Mouse (Mus musculus) heart, adult 2 months (tissue): ENCODE measurements around the gene Aes. TPM values are rescaled to one million over a fixed set of nuclear protein-coding genes. Genes with fewer than 3 reads are reported as not detected.

Source experiments
- DNase-seq, 2 experiments: peaks; one replicate each; pipeline ENCODE4 v3.0.0; 2021
- H3K27ac ChIP-seq: fragments of 200-600 bp; 2 replicates; pipeline ENCODE4 v1.8.1; 2022
- H3K27me3 ChIP-seq: fragments of 200-500 bp; 2 replicates; pipeline ENCODE4 v1.6.1; 2012; ENCODE audit warnings: mild to moderate bottlenecking, low read length, inconsistent platforms, mixed read lengths; ENCODE audit not compliant: control insufficient read depth, insufficient read depth
- H3K36me3 ChIP-seq: fragments of 200-500 bp; 2 replicates; pipeline ENCODE4 v1.6.1; 2012; ENCODE audit warnings: low read length, inconsistent platforms; ENCODE audit not compliant: control insufficient read depth, insufficient read depth
- H3K4me1 ChIP-seq: fragments of 200-500 bp; 2 replicates; pipeline ENCODE4 v1.6.1; 2011; ENCODE audit warnings: low read length; ENCODE audit not compliant: control insufficient read depth, insufficient read depth
- H3K4me3 ChIP-seq: fragments of 200-600 bp; 2 replicates; pipeline ENCODE4 v1.8.1; 2022
- H3K79me2 ChIP-seq: fragments of 200-500 bp; replicated peaks from 2 replicates; pipeline ENCODE4 v1.6.1; 2012; ENCODE audit warnings: mild to moderate bottlenecking, inconsistent platforms, low read length, moderate library complexity, mixed read lengths; ENCODE audit not compliant: control insufficient read depth, insufficient read depth
- H3K9ac ChIP-seq: fragments of 200-500 bp; 2 replicates; pipeline ENCODE4 v1.6.1; 2012; ENCODE audit warnings: low read depth, mild to moderate bottlenecking, control low read depth, inconsistent platforms, low read length, mixed read lengths
- CTCF ChIP-seq: fragments of 200-600 bp; IDR thresholded peaks from 2 replicates; pipeline ENCODE4 v1.8.1; 2022; ENCODE audit warnings: antibody characterized with exemption, mild to moderate bottlenecking, moderate library complexity
- EP300 ChIP-seq: fragments of 200-500 bp; IDR thresholded peaks from 2 replicates; pipeline ENCODE4 v1.6.1; 2011; ENCODE audit warnings: low read depth, low read length, control low read depth; ENCODE audit not compliant: insufficient read depth
- POLR2A ChIP-seq: fragments of 200-500 bp; IDR thresholded peaks from 2 replicates; pipeline ENCODE4 v1.6.1; 2011; ENCODE audit warnings: mild to moderate bottlenecking, low read depth, low read length, control low read depth; ENCODE audit not compliant: insufficient read depth
- WGBS: fragments of 180-500 bp; shearing (Covaris S2); methylation state at CpG from one replicate; pipeline ENCODE4 v1.1.7; 2018; 5-methylcytosine and 5-hydroxymethylcytosine counted together
- intact Hi-C: fragments of 180-260 bp; cut with DNase I; formaldehyde crosslinking; loops from one replicate; pipeline ENCODE4 v1.15.1; 2025
- polyA plus RNA-seq: library from polyadenylated mRNA; depleted of rRNA; stranded (reverse); fragments of >200 nt; gene quantifications from 2 replicates; pipeline ENCODE4 v1.2.3, GENCODE M21; 2012
- total RNA-seq, 2 experiments: library from RNA; stranded (reverse); gene quantifications; 2 replicates each; pipeline ENCODE4 v1.2.3; 2021

Gene Aes
- total and polyA plus RNA-seq, 3 experiments, result 982 to 3,063 (median 1,113) TPM

GRCm38 (mm10) chr10:81598871-81599270 lies 39.6 kb downstream of the Aes start:
- Histone ChIP-seq H3K27ac (no peak overlapping the region), H3K27me3 (no peaks in the 10 kb centered on the region), H3K79me2 (no peaks in the 10 kb centered on the region), H3K4me1 (peaks cover 10% of the 10 kb centered on the region), H3K9ac (no peak overlapping the region), H3K36me3 (no peaks in the 10 kb centered on the region), H3K4me3 (no peak overlapping the region)
- WGBS, result 55% methylated on average over 6 of the region's 6 CpGs
- DNase-seq, result no peak
- TF ChIP-seq CTCF (no peak), POLR2A (no peak), EP300 (no peak)
- intact Hi-C loops, result loop anchor here (2.0 kb wide), 1 partner anchor 24 kb away; the partner anchor contains the start of gene Tle2

- Histone ChIP-seq H3K4me1 (peaks cover 10% of the 10 kb centered on the region), H3K27ac (no peak overlapping the region), H3K79me2 (no peaks in the 10 kb centered on the region), H3K4me3 (no peak overlapping the region), H3K27me3 (no peaks in the 10 kb centered on the region), H3K36me3 (no peaks in the 10 kb centered on the region), H3K9ac (no peak overlapping the region)
- no peak for DNase-seq
- 84% methylated on average over 5 of the region's 5 CpGs for WGBS
- intact Hi-C loops, result loop anchor here (2.0 kb wide), 1 partner anchor 25 kb away; the partner anchor contains the start of gene Tle2
- TF ChIP-seq POLR2A (no peak), CTCF (no peak), EP300 (no peak)
Measured at GRCm38 (mm10) chr10:81599630-81600029, 40.3 kb downstream of the Aes start.

GRCm38 (mm10) chr10:81600096-81600495 lies 40.8 kb downstream of the Aes start:
- peak overlapping the region; percentile 55; the same call in 1 of the 2 replicates for H3K27ac ChIP-seq

GRCm38 (mm10) chr10:81600738-81601203 lies 41.5 kb downstream of the Aes start, which contains the start of gene Tle6:
Tle6 (minus strand) TSS chr10:81601073.
- H3K79me2 ChIP-seq, result no peaks in the 10 kb centered on the region
- H3K27ac ChIP-seq, result peak within 1 kb of the TSS; percentile 55
- intact Hi-C loops, result no loop called here
- 1% methylated on average over 28 of the region's 28 CpGs for WGBS
- peak; percentile 93 to 94 for DNase-seq
- peak within 1 kb of the TSS; percentile 7 for H3K9ac ChIP-seq
- H3K36me3 ChIP-seq, result no peaks in the 10 kb centered on the region
- no peaks in the 10 kb centered on the region for H3K27me3 ChIP-seq
- H3K4me1 ChIP-seq, result peaks cover 13% of the 10 kb centered on the region
- peak within 1 kb of the TSS; percentile 42 for H3K4me3 ChIP-seq
- TF ChIP-seq POLR2A, result 0 out of 2 replicates have a peak, but pooled peaks have one; percentile 24
- no peak for TF ChIP-seq CTCF
- no peak for TF ChIP-seq EP300

More at GRCm38 (mm10) chr10:81600096-81600495, 40.8 kb downstream of the Aes start:
- Histone ChIP-seq H3K9ac (no peak overlapping the region), H3K4me1 (peaks cover 13% of the 10 kb centered on the region), H3K79me2 (no peaks in the 10 kb centered on the region), H3K4me3 (no peak overlapping the region), H3K27me3 (no peaks in the 10 kb centered on the region), H3K36me3 (no peaks in the 10 kb centered on the region)
- no peak for TF ChIP-seq EP300
- no peak for TF ChIP-seq CTCF
- no peak for TF ChIP-seq POLR2A
- no peak for DNase-seq
- intact Hi-C loops, result no loop called here
- WGBS, result 53% methylated on average over 10 of the region's 10 CpGs

- no peaks in the 10 kb centered on the region for H3K27me3 ChIP-seq
- intact Hi-C loops, result no loop called here
- H3K36me3 ChIP-seq, result no peaks in the 10 kb centered on the region
- DNase-seq, result no peak
- WGBS, result 43% methylated on average over 7 of the region's 7 CpGs
- H3K79me2 ChIP-seq, result no peaks in the 10 kb centered on the region
- H3K9ac ChIP-seq, result peak overlapping the region; percentile 7
- H3K27ac ChIP-seq, result peak overlapping the region; percentile 55
- TF ChIP-seq EP300 (no peak), POLR2A (no peak), CTCF (no peak)
- peaks cover 11% of the 10 kb centered on the region for H3K4me1 ChIP-seq
- peak overlapping the region; percentile 42 for H3K4me3 ChIP-seq
Measured at GRCm38 (mm10) chr10:81601396-81601905, 42.2 kb downstream of the Aes start.

- 25% methylated on average over 4 of the region's 4 CpGs for whole genome bisulfite sequencing
- no peaks in the 10 kb centered on the region for H3K36me3 ChIP-seq
- H3K79me2 ChIP-seq, result no peaks in the 10 kb centered on the region
- H3K27me3 ChIP-seq, result no peaks in the 10 kb centered on the region
- H3K27ac ChIP-seq, result no peak overlapping the region
- H3K4me3 ChIP-seq, result no peak overlapping the region
- intact Hi-C loops, result no loop called here
- TF ChIP-seq CTCF (peak; percentile 75), POLR2A (no peak), EP300 (no peak)
- peak in 1 of 2 experiments; percentile 30 for DNase-seq
- H3K9ac ChIP-seq, result no peak overlapping the region
- H3K4me1 ChIP-seq, result peaks cover 12% of the 10 kb centered on the region
Measured at GRCm38 (mm10) chr10:81602741-81603151, 43.5 kb downstream of the Aes start.
